Mouse (Mus musculus) heart, embryonic 15.5 days (tissue): ENCODE measurements around the gene B4galt5. TPM values are rescaled to one million over a fixed set of nuclear protein-coding genes. Genes with fewer than 3 reads are reported as not detected.

Source experiments
- ATAC-seq: fragments of 200-750 bp; cut with Nextera tagmentation; replicated peaks from 2 replicates; pipeline ENCODE4 v1.8.0; 2017; ENCODE audit warnings: low read depth, moderate TSS enrichment; ENCODE audit not compliant: insufficient number of reproducible peaks, insufficient read depth, low FRiP score
- H3K27ac ChIP-seq: fragments of 300-500 bp; sonication (generic); 2 replicates; pipeline ENCODE4 v1.5.1; 2015; ENCODE audit warnings: mild to moderate bottlenecking, inconsistent platforms
- H3K27me3 ChIP-seq: fragments of 300-500 bp; sonication (generic); 2 replicates; pipeline ENCODE4 v1.6.1; 2015; ENCODE audit warnings: inconsistent platforms
- H3K36me3 ChIP-seq: fragments of 300-500 bp; sonication (generic); 2 replicates; pipeline ENCODE4 v1.6.1; 2015; ENCODE audit warnings: mild to moderate bottlenecking, inconsistent platforms
- H3K4me1 ChIP-seq: fragments of 300-500 bp; sonication (generic); replicated peaks from 2 replicates; pipeline ENCODE4 v1.6.1; 2015; ENCODE audit warnings: inconsistent platforms
- H3K4me2 ChIP-seq: fragments of 300-500 bp; sonication (generic); 2 replicates; pipeline ENCODE4 v1.6.1; 2015; ENCODE audit warnings: inconsistent platforms, mild to moderate bottlenecking, moderate library complexity
- H3K4me3 ChIP-seq: fragments of 300-500 bp; sonication (generic); 2 replicates; pipeline ENCODE4 v1.5.1; 2015; ENCODE audit warnings: mild to moderate bottlenecking, inconsistent platforms
- H3K9ac ChIP-seq: fragments of 300-500 bp; sonication (generic); 2 replicates; pipeline ENCODE4 v1.6.1; 2015; ENCODE audit warnings: mild to moderate bottlenecking, inconsistent platforms
- H3K9me3 ChIP-seq: fragments of 300-500 bp; sonication (generic); replicated peaks from 2 replicates; pipeline ENCODE4 v1.6.1; 2016; ENCODE audit warnings: inconsistent platforms
- WGBS: fragments of 180-500 bp; shearing (Covaris S2); methylation state at CpG from one replicate; pipeline ENCODE4 v1.1.7; 2015; ENCODE audit warnings: mixed read lengths; 5-methylcytosine and 5-hydroxymethylcytosine counted together
- polyA plus RNA-seq: library from polyadenylated mRNA; unstranded; fragments of >200 nt; fragmentation: Nextera tagmentation; extraction: Ambion mirVana; gene quantifications from 2 replicates; pipeline ENCODE4 v1.2.1, GENCODE M21; 2015

Gene B4galt5
- polyA plus RNA-seq, 1 experiment from 2014 or later = 12.7 TPM

DNA sequence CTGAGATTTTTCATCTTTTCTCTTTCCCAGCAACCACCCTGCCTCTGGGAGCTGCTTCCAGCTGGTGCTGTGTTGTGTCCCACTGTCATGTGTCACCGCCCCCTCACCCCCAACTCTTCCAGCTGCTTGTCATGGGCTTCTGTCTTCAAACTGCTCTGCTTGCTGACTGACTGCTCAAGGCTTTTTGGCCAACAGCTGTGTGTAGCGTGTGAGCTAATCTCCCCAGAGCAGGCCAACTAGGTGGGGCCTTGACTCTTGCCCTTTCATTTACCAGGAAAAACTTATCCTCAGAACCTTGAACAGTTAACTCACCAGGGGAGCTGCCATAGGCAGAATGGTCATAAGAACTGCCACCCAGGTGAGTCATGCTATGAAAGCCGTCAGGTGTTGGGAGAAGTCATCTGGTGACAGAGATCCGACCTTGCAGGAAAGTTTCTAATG, 56.8 kb downstream of the B4galt5 start:
- WGBS = 58% methylated on average over 4 of the region's 4 CpGs
- Histone ChIP-seq H3K27me3 (no peaks in the 10 kb centered on the region), H3K9me3 (no peaks in the 10 kb centered on the region), H3K4me2 (no peak overlapping the region), H3K4me1 (peaks cover 16% of the 10 kb centered on the region), H3K36me3 (no peaks in the 10 kb centered on the region), H3K4me3 (no peak overlapping the region), H3K9ac (no peak overlapping the region), H3K27ac (no peak overlapping the region)
- ATAC-seq = 0 out of 2 replicates have a peak, but pooled peaks have one; percentile 43

DNA sequence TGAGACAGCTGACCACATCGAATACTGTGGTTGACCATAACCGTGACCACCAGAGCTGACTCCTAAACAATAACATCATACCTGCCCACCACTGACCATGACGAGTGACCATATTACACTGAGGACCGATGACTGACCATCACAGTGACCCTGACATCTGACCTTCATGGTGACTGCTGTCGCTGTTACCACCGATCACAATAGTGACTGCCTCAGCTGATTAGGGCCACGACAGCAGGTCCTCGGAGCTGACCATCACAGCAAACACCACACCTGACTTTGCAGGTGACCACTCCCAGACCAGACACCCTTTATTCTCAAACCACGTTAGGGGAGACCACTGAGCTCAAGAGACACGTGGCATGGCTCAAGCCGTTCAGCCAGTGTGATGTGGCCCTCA, 57.3 kb downstream of the B4galt5 start:
- Histone ChIP-seq H3K4me2 (no peak overlapping the region), H3K27ac (no peak overlapping the region), H3K4me3 (no peak overlapping the region), H3K36me3 (no peaks in the 10 kb centered on the region), H3K27me3 (no peaks in the 10 kb centered on the region), H3K9me3 (no peaks in the 10 kb centered on the region), H3K4me1 (peaks cover 16% of the 10 kb centered on the region), H3K9ac (no peak overlapping the region)
- ATAC-seq = no peak
- WGBS = 84% methylated on average over 11 of the region's 11 CpGs

DNA sequence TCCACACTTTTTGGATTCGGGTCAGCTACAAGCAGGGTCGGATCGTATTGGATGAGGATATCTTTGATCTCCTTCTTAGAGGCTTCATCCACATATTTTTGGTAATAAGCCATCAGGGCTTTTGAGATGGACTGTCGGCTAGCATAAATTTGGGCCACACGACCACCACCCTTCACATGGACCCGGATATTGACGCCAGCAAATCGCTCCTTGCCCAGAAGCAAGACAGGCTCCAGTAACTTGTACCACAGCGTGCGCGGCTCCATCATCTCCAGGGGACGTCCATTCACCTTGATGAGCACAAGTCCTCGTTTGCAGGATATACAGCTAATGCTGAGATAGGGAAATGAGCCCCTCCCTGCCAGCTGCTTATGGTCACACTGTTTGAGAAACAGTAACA, 67.5 kb downstream of the B4galt5 start:
- Histone ChIP-seq H3K4me1 (no peaks in the 10 kb centered on the region), H3K9me3 (no peaks in the 10 kb centered on the region), H3K27ac (no peak overlapping the region), H3K4me2 (no peak overlapping the region), H3K9ac (no peak overlapping the region), H3K27me3 (peaks cover 5% of the 10 kb centered on the region; the same call in 1 of the 2 replicates), H3K4me3 (no peak overlapping the region), H3K36me3 (no peaks in the 10 kb centered on the region)
- 85% methylated on average over 13 of the region's 13 CpGs for WGBS
- no peak for ATAC-seq

DNA sequence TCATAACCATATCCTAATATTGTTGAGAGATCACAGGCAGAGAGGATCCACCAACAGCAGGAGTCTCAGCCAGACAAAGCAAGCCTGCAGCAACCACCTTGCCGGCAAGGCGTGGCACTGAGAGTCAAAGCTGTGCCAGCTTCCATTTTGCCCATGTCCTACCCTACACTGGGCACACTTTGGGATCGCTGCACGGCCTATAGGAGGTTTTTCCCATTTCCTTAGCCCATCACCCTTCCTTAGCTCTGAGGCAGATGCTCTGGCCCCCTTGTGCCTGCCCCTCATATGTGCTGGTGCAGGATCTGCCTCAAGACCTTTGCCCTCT, 68.0 kb downstream of the B4galt5 start:
- Histone ChIP-seq H3K4me1 (no peaks in the 10 kb centered on the region), H3K9me3 (no peaks in the 10 kb centered on the region), H3K4me3 (no peak overlapping the region), H3K27ac (no peak overlapping the region), H3K4me2 (no peak overlapping the region), H3K36me3 (no peaks in the 10 kb centered on the region), H3K9ac (no peak overlapping the region), H3K27me3 (peaks cover 5% of the 10 kb centered on the region; the same call in 1 of the 2 replicates)
- WGBS = 76% methylated on average over 4 of the region's 4 CpGs
- no peak for ATAC-seq

DNA sequence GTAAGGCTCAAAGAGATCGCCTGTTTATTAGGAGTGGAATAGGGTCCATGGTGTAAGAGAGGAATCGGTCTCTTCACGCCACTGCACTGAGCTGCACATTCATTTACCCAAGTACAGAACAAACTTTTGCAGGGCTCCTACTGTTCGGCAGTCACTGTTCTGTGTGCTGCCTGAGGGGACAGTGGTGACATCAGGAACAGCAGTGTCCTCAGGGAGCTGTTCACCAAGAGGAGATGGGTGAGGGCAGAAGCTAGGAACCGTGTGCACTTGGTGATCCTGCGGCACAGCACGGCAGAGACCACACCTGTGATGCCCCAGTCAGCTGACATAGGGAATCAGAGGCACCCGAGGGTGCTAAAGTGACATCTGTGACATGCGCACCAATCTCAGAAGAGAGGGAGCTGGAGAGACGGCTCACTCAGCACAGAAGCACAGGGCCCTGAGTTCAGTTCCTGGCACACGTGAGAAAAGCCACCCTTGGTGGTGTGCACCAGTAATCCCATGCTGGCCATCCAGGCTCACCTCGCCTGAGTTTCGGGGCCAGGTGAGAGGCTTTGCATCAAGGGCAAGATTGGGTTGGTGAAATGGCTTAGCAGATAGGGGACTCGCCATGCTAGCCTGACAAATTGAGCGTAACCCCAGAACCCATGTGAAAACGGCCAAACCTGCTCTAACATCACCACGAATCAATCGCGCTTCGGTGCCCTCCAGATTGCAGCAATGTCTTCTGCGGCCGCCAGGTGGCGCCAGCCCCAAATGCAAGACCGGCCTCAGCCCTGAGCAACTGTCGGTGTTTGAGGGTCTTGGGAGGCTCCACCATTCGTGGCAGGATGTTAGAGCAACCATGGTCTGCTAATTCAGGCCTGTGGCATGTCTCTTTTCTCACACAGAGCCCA, 68.6 kb downstream of the B4galt5 start:
- Histone ChIP-seq H3K9ac (no peak overlapping the region), H3K4me1 (no peaks in the 10 kb centered on the region), H3K9me3 (no peaks in the 10 kb centered on the region), H3K36me3 (no peaks in the 10 kb centered on the region), H3K27me3 (peaks cover 5% of the 10 kb centered on the region; the same call in 1 of the 2 replicates), H3K4me3 (no peak overlapping the region), H3K4me2 (no peak overlapping the region), H3K27ac (no peak overlapping the region)
- 43% methylated on average over 26 of the region's 26 CpGs for WGBS
- ATAC-seq = no peak

DNA sequence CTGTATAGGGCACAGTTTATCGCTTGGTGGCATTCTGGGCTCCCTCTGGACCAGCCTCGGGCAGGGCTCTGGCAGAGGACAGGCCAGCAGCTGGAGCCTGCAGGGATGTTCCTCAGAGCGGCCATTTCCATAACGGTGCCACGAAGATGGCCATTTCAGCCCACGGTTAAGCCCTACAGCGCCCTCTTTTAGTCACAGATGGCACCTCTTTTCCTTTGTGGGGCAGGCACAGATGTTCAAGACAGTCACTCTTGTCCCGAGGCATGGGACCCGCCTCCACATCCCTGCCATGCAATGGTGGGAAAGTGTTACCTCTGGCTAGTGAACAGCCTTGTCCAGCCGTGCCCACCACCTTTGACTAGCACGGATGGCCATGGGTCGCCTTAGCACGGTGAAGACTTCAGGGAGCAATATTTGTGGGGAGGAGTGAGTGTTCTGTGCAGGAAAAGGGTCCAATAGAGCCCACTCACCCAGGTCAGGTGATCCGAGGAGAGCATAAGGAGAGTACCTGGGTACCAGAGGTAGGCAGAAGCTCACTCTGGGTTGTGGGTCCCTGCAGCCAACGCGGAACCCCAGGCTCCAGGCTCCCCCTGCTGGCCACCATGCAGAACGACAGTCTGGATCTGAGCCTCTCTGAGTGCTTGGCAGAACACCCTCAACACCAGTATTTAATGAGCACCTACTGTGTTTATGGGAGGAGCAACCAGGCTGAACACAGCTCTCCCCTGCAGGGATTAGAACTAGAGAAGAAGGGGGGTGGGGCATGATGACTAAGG, 70.0 kb downstream of the B4galt5 start:
- Histone ChIP-seq H3K9me3 (no peaks in the 10 kb centered on the region), H3K27me3 (peaks cover 5% of the 10 kb centered on the region; the same call in 1 of the 2 replicates), H3K36me3 (no peaks in the 10 kb centered on the region), H3K9ac (no peak overlapping the region), H3K4me3 (no peak overlapping the region), H3K27ac (no peak overlapping the region), H3K4me2 (no peak overlapping the region), H3K4me1 (no peaks in the 10 kb centered on the region)
- ATAC-seq = 0 out of 2 replicates have a peak, but pooled peaks have one; percentile 39
- whole genome bisulfite sequencing = 56% methylated on average over 17 of the region's 17 CpGs

DNA sequence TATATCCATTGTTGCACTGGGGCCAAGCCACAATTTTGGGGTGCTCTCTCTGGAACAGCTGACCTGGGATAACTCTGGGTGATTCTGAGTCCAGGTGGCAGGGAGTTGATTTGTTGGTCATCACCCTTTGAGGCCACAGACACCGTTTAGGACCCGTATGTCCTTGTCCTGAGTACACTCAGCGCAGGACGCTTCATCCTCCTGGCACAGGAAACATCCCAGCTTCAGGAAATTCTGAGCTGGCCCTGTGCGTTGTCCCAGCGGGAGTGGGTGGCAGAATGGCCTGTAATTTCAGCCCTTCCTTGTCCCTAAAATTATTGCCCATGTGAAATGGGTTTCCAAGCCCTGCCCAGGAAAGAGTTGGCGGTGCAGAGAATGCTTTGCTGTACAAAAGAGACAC, 71.0 kb downstream of the B4galt5 start:
- Histone ChIP-seq H3K4me2 (no peak overlapping the region), H3K36me3 (no peaks in the 10 kb centered on the region)

DNA sequence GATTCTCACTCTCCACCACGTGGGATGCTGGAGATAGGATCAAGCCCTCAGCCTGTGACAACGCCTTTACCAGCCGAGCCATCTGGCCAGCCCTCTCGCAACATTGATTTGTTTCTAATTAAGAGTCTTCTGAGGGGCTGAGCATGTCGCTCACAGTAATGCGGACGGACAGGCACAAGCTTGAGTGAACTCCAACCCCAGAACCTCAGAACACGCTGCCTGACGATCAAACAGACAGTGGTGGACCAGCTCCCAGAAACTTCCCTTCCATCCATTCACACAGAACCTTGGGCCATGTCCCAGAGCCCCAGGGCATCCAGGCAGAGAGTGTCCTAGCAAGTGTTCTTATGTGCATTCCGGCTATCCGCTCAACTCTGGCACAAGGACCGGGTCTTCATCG, 72.0 kb downstream of the B4galt5 start:
- Histone ChIP-seq H3K27me3 (peaks cover 5% of the 10 kb centered on the region; the same call in 1 of the 2 replicates), H3K27ac (no peak overlapping the region), H3K9me3 (no peaks in the 10 kb centered on the region), H3K4me3 (no peak overlapping the region), H3K9ac (no peak overlapping the region), H3K4me1 (no peaks in the 10 kb centered on the region), H3K36me3 (no peaks in the 10 kb centered on the region), H3K4me2 (no peak overlapping the region)
- 76% methylated on average over 13 of the region's 13 CpGs for WGBS
- ATAC-seq = no peak

More for the DNA sequence above, 71.0 kb downstream of the B4galt5 start:
- no peak for ATAC-seq
- H3K4me3 ChIP-seq = no peak overlapping the region
- no peaks in the 10 kb centered on the region for H3K4me1 ChIP-seq
- no peak overlapping the region for H3K27ac ChIP-seq
- no peak overlapping the region for H3K9ac ChIP-seq
- 74% methylated on average over 7 of the region's 7 CpGs for WGBS
- H3K9me3 ChIP-seq = no peaks in the 10 kb centered on the region
- peaks cover 5% of the 10 kb centered on the region; the same call in 1 of the 2 replicates for H3K27me3 ChIP-seq

DNA sequence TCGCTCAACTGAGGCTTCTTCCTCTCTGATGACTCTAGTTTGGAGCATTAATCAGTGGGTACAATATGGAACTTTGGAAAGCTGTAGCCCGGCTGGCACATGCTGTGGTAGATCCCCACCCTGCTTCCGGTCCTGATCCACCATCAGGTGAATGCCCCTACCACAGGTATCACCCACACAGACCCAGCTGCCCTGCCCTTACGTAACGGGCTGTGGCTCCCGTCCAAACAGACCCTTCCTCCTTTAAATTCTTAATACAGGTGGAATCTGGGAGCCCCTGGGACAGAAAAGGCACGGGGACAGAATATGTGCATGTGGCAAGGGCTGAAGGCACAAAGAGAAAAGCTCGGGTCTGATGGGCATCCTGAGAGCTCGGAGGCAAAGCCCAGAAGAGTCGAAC, 73.1 kb downstream of the B4galt5 start:
- Histone ChIP-seq H3K4me3 (no peak overlapping the region), H3K9me3 (no peaks in the 10 kb centered on the region), H3K27ac (no peak overlapping the region), H3K36me3 (no peaks in the 10 kb centered on the region), H3K4me2 (no peak overlapping the region), H3K27me3 (peaks cover 5% of the 10 kb centered on the region; the same call in 1 of the 2 replicates), H3K9ac (no peak overlapping the region), H3K4me1 (no peaks in the 10 kb centered on the region)
- whole genome bisulfite sequencing = 86% methylated on average over 10 of the region's 10 CpGs
- ATAC-seq = no peak

DNA sequence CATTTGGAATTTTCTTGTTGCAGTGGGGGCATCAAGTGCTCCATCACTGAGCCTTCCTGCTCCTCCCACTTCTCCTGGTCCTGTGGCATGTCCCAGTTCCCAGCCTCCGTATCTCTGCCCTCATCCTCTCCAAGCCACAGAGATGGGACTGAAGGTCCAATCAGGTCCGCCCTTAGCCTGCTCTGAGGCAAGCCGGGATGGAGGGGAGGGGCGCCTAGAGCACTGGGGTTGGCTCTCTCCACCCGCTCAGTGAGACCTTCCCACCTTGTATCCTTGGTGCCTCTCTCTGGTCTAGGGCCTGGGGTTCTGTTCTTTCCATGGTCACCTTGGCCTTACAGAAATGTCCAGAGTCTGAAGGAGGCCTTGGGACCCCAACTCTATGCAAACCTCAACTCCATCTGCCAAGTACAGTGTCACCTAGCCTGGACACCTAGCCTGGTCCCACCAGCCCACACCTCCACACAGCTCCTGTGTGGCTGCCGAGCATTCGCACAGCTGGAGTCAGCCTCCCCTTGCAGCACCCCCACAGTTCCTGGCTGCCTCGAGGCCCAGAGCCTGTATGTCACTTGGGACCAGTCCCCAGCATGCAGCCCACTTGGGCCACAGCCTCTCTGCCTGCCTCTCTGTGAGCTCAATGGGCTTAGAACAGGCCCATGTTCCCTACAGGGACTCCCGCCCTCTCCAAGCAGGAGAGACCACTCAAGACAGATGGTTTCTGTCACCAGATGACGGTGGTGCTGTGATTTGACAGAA, 74.1 kb downstream of the B4galt5 start:
- H3K9ac ChIP-seq = no peak overlapping the region
- H3K27me3 ChIP-seq = peaks cover under 1% of the 10 kb centered on the region; the same call in 1 of the 2 replicates
- no peaks in the 10 kb centered on the region for H3K36me3 ChIP-seq
- no peak overlapping the region for H3K4me3 ChIP-seq
- WGBS = 55% methylated on average over 10 of the region's 10 CpGs
- no peak for ATAC-seq
- H3K4me2 ChIP-seq = no peak overlapping the region
- no peak overlapping the region for H3K27ac ChIP-seq
- H3K9me3 ChIP-seq = no peaks in the 10 kb centered on the region
- no peaks in the 10 kb centered on the region for H3K4me1 ChIP-seq

DNA sequence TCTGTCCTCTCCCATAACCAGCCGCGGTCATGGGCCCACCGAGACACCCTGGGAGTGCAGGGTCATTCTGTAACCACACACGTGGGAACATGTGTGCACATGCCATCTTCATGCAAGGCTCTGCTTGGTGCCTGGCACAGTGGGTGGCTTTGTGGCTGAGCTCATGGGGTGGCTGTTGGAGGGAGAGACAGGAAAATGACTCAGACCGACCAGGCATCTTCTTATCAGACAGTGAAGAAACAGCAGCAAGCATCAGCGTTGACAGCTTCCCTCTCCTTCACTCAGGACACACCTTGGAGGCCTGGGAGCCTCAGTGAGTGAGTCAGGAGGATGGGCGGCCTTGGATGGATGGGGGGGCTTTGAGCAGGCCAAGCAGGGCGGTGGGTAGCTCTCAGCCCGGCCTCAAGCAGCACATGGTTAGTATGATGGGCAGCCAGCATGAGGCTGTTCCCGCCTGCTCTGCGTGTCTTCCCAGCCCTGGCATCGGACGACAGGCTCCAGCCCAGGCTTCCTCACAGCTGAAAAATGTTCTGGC, 75.7 kb downstream of the B4galt5 start:
- no peak overlapping the region for H3K4me3 ChIP-seq
- no peaks in the 10 kb centered on the region for H3K9me3 ChIP-seq
- H3K4me1 ChIP-seq = peaks cover 4% of the 10 kb centered on the region
- no peak for ATAC-seq
- no peaks in the 10 kb centered on the region for H3K36me3 ChIP-seq
- no peak overlapping the region for H3K9ac ChIP-seq
- no peak overlapping the region for H3K27ac ChIP-seq
- H3K27me3 ChIP-seq = no peaks in the 10 kb centered on the region
- WGBS = 63% methylated on average over 13 of the region's 13 CpGs
- H3K4me2 ChIP-seq = no peak overlapping the region
